Mouse (Mus musculus) cortical plate, adult 2 months (tissue): Measurements from ENCODE around the gene Ccdc152.

Experiments used
- CTCF ChIP-seq: fragments of 200-500 bp; IDR thresholded peaks from 2 replicates; pipeline ENCODE4 v1.5.1; 2011; ENCODE audit warnings: mild to moderate bottlenecking, control low read depth, low read length; ENCODE audit not compliant: insufficient read depth; ENCODE audit errors: extremely low read depth
- POLR2A ChIP-seq: fragments of 200-500 bp; IDR thresholded peaks from 2 replicates; pipeline ENCODE4 v1.6.1; 2011; ENCODE audit warnings: mild to moderate bottlenecking, low read length, control low read depth; ENCODE audit not compliant: insufficient read depth; ENCODE audit errors: extremely low read depth

DNA sequence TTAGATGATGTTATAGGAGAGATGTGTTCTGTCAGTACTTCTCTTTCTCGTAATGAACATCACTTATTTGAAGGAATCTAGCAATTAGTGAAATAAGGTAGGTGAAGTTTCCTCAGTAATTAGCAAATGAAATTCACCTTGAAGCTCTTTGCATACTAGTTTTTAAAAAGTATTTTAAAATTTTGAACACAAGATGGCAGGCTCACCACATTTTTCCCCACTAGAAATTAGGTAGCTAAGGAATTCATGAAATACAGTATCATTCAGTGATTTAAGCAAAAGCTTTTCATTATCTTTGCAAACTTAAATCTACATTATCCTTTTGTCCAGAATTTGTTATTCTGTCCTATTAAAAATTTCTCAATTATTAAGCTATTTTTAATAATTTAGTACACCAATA lies 7.3 kb downstream of the Ccdc152 start:
- TF ChIP-seq CTCF (no peak), POLR2A (no peak)
